Mouse (Mus musculus) embryonic fibroblast, embryonic 13.5 days (primary cell): Measurements from ENCODE around the gene Arpc2.

ENCODE experiments used
- CTCF ChIP-seq: IDR thresholded peaks from 2 replicates; pipeline ENCODE4 v1.5.1; 2011; ENCODE audit warnings: mild to moderate bottlenecking, control low read depth, low read length, moderate library complexity, borderline replicate concordance; ENCODE audit not compliant: insufficient read depth
- POLR2A ChIP-seq: IDR thresholded peaks from 2 replicates; pipeline ENCODE4 v1.6.1; 2011; ENCODE audit warnings: low read depth, mild to moderate bottlenecking, control low read depth, low read length, moderate library complexity

DNA sequence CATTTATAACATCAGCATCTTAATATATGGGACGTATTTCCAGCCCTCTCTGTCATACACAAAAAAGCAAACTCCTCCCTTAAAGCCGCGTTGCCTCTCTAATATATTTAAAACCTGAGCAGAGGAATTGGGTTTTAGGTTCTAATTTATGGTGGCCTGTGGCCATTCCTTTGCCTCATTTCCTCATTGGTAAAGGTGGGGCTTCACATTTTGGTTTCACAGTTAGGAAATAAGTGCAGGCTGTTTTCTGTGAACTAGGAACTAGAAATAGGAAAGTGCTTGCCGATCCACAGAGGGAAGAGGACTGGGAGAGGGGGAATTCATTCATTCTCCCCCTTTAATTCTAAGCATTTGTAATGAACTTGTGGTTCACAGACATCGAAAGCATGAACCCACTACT is 1.8 kb downstream of the Arpc2 start:
- no peak for TF ChIP-seq CTCF
- no peak for TF ChIP-seq POLR2A
